Mouse (Mus musculus) skeletal muscle tissue, adult 2 months (tissue): ENCODE results near the gene Col13a1.

Source experiments
- DNase-seq: peaks from one replicate; pipeline ENCODE4 v3.0.0-alpha.2; 2012; ENCODE audit warnings: low read depth, low spot score

Gene Col13a1

DNA sequence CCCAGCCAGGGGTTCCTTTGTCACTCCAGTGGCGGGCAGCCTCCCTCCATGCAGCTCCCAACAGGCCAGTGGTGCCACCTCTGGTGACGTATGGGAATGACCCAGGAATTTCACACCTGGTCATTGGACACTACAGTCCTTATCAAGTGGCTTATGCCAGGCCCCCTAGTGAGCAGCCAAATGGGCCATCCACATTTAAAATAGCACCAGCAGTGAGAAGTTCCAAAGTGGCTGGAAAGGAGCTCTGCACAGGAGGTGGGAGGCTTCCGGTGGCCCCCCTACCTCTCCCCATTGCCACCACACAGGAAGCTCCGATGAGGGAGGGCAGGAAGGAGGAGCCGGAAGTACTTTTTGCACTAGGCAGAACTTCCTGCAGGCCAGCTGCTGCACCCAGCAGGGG lies 72.7 kb downstream of the Col13a1 start:
- peak; percentile 46 for DNase-seq

DNA sequence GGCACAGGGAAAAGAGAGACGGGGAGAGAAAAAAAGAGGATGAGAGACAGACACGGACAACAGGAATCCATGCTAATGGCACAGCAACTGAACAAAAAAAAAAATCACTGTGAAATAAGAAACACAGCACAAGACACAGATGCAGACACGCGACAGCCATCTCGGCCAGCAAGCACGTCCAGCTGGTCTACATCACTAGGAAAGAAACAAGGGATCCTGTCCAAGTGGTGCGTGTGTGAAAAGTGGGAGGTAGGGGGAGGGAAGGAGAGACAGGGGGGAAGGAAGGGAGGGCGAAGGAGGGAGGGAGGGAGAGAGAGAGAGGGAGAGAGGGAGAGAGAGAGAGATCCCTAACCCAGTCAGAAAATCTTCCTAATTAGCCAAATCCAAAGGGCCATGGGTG lies 73.6 kb downstream of the Col13a1 start:
- no peak for DNase-seq

DNA sequence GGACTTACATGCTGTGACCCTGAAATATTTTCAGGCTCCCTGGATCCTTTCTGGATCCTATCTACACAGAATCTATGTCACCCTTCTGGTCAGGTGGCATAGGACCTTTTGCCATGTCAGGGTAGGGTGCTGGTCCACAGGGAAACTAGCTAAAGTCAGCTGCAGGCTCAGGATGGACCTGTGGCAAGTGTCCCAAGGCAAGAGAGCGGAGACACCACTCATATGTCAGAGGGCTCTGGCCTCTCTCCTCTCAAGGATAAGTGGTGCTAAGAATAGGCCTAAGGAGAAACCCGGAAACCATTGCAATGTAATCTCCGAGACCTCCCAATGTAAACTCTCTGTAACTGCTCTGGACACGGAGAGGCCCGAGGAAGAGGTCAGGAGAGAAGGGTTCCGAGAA lies 80.8 kb downstream of the Col13a1 start:
- peak; percentile 61 for DNase-seq

DNA sequence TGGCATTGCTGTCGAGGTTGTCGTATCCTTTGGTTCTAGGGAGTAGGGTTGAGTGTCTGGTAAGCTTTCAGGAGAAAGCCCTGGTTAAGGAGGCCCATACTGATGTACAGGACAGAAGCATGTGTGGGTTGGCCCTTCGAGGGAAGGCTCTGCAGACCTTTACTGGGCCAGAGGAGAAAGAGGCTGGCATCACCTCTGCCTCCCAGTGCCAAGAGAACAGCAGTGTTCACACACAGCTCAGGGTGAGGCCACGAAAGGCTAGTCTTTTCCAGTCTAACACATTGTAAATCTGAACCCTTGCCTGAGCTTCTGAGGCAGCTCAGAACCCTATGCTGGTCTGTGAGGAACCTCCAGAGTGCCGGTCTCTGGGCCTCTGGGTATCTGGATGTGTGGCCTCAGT lies 84.3 kb downstream of the Col13a1 start:
- no peak for DNase-seq

DNA sequence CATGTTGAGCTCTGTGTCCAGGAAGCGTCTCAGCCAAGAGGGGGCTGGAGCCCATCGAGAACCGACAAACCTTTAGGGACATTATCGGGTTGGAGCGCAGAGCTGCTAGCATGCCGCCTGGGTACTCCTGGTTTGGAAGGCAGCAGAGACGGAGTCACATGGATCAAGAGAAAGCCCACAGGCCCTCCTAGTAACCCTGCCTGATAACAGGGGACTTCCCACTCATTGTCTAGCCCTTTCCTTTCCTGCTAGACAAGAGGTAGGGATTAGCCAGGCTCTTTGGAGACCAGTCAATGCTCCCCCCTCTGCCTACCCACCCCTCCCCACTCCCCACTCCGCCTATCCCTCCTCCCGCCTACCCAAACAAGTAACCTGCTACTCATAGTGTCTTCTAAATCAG lies 87.8 kb downstream of the Col13a1 start:
- no peak for DNase-seq

DNA sequence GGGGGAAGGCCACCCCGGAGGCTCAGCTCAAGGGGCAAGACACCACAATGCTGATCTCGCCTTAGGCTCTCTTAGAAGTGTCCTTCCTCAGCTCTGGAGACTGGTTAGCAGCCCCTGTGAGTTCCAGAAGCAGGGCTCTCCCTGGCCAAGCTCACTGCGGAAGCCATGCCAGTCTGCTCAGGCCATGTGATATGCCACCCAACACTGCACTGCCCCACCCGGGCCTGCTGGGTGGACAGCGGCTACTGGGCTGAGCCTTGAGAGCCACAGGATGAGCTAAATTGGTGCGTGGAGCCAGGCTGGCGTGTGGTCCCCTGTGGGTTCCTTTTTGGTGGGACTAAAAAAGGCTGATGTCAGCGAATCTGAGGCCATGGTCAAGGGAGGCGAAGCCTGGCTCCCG lies 88.6 kb downstream of the Col13a1 start:
- DNase-seq: peak; percentile 25

DNA sequence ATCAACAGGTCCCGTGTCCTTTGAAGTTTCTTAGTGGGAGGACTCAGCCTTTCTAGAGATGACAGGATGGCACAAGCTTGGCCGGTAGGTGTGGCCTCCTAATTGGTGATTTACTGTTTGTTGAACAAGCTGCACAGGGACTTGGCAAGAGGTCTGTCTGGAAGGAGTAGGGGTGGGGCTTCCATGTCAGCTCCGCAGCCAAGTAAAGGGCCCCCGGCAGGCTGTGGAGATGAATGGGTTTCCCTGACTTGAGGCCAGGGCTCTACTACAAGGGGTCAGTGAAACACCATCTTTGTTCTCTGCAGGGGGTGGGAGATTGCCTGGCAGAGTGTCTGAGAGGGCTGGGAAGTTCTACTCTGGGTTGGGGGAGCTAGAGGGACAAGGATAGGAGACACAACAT lies 99.5 kb downstream of the Col13a1 start:
- DNase-seq: no peak

DNA sequence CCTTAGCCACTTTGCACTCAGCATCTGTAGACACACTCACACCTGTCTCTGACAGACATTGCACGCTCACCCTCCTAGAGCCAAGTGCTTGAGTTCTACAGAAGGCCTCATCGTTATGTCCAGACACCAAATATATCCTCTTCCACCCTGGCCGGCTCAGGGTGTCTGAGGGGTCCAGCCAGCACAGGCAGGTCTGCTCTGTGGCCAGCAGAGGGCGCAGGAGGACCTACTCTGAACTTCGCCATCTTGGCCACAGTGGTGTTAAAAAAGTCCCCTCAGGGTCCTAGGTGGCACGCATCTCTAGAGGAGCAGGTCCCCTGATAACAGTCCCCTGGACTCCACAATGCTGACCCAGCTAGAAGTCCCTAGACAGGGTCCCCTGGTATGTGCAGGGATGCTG lies 101.1 kb downstream of the Col13a1 start:
- DNase-seq: peak; percentile 39

DNA sequence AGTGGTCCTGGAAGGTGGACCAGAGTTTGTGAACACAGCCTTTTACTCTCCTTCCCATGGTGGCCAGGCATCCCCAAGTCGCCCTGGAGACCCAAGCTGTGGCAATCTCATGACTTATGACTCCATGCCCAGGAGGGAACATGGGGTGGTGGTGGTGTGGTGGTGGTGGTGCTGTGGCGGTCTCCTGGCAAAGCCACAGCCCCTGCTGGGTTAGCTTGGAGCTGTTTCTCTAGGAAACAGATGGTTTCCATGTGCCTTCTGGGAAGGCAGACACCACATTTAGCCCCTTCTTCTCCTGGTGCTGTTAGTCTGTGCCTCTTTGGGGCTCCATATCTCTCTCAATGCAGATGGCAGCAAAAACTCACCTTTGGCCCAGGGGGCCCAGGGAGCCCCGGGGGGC lies 109.1 kb downstream of the Col13a1 start:
- no peak for DNase-seq

DNA sequence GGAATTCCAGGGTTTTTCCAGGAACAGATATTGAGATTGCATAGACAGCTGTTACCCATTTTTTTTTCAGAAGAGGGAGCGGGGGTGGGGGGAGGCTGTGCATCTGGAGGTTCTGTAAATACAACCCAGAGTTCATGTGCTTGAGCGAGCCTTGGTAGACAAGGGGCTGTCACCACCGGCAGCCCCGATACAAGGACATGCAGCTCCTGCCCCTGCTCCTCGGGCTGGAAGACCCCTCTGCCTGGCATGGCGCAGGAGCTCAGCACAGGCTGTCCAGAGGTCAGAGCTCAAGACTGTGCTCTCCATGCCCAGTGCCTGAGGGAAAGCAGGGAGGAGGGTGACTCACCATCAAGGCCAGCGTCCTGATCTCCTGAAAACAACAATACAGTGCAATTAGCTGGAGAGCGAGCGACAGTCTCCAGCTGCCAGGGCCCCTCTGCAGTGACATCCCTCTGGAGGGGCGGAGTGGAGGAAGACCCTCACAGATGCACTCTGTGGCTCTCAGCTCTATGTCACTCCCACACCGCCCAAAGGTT lies 112.8 kb downstream of the Col13a1 start:
- DNase-seq: no peak

DNA sequence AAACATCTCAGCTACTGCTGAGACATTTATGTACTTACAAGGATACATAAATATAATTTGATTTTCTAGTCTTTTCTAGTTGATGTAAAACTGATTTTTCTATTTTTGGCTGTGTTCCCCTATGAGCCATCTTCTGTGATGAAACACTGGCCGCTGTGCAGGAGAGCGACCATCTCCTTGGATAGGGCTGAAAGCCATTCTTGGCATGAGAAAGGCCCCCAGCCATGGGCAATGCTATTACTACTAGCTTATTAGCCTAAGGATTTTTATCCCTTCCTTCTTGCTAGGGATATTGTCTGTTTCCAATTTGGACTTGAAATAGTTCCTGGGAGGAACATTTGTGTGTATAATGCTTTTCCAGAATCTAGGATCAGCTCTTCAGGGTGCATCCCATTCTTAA lies 119.5 kb downstream of the Col13a1 start:
- no peak for DNase-seq

DNA sequence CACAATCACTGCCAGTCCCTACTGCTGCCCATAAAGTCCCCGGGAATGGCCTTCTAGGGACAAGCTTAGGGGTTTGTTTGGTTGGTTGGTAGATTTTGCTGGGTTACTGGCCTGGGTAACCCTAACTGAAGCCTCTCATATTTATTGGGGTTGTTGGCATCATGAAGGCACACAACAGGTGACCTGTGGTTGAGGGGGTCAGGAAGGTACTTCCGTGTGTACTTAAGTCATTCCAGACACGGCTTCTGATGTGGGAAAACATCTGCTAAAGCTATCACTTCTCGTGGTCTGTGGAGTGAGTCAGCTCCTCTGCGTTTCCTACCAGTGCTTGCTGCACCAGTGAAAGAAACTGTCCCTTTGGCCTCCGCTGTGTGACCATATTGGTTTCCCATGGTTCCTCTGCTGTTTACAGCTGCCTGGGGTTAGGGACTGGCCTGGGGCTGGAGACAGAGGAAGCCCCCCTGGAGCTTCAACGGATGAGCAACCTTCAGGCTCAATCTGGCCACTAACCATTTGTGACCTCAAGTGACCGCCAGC lies 123.7 kb downstream of the Col13a1 start:
- peak; percentile 16 for DNase-seq

DNA sequence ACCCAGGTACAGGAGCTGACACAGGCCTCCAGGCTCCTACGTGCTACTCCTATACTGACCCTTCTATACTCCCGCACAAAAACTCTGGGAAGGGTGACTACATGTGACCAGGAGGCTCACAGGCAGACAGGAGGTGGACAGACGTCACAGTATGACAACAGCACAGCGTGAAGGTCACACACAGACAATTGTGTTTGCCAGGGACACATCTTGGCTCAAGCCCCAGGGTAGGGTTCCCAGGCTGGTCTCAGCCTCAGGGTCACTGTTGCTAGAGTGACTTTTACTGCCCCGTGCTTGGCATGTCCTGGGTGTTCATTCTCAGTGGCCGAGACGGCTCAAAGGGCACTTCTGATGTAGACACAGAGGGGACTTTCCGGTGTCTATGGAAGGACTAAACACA lies 126.1 kb downstream of the Col13a1 start:
- DNase-seq: no peak

DNA sequence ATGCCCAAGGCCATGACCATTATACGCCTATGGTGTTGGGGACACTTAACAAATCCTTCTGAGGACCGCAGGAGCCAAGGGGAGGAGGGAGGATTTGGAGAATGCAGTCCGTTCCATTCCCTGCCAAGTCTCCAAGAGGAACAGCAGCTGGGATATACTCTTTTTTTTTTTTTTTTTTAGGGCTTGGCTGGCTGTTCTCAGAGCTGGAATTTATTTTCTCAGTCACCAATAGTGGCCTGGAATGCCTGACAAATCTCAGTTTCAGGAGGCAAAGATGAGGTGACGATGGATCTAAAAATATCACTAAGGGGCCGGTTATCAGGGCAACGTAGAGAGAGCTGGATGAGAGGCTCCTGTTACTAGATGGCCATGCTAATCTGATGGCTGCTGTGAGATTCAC lies 130.4 kb downstream of the Col13a1 start:
- peak; percentile 26 for DNase-seq

DNA sequence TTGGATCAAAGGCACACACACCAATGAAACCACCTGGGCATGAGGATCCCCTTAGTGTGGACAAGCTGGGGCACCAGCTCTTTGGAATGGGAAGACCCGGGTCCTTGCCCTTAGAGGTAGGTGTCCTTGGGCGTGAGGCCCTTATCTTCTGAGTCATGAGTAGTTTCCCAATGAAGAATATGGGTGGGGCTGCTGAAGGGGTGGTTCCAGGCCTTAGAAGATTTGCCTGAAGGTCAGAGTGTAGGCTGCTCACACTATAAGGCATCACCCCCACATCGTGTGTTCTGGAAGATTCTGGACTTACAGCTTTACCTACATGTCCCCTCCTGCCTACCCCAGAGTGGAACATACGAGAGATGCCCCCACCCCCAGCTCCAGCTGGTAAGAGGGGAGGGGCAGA lies 133.4 kb downstream of the Col13a1 start:
- no peak for DNase-seq

DNA sequence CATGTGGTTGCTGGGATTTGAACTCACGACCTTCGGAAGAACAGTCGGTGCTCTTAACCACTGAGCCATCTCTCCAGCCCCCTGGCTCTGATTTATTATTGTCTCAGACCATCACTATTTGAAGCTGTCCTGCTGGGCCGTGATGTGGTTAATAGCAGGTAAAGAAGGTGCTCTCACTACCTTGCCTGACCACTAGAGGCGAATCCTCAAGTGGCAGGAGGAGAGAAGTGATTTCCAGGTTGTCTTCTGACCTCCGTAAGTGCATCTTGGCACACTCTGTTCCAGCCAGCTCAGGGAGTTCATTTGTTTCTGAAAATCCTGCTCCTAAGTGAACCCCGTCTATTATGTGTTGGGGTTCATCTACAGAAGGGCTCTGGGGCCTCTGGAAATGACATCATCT lies 134.4 kb downstream of the Col13a1 start:
- no peak for DNase-seq

DNA sequence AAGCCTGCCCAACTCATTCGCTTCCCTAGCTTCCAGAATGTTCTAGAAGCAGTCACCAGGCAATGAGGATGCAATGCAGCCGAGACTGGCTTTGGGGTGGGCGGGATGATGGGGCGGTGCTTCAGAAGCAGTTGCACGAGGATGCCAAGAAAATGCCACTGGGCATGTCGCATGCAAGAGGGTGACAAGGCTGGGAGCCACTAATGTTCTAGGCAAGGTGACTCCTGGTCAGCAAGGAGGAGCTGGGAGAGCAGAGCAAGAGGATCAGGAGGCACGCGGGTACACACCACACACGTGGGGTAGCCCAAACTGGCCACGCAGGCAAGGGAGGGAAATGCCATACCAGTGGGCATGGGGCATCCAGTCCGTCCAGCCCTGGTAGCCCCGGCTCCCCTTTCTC lies 136.6 kb downstream of the Col13a1 start:
- DNase-seq: no peak

DNA sequence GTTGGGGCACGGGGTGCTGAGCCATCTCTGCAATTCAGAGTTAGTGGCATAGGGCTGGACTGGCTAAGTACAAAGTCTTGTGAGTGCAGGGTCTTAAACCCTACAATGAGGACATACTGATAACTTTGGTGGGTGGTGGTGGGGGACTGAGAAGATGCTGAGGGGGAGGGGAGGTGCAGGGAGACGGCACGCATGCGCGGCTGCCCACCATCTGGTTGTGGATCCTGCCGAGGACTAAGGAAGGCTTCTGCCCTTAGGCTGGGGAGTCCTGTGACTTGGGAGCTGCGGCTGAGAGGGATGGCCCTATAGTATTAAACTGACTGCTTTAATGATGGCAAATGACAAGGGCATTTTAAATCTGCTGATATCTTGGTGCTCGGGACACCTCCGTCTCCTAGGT lies 139.6 kb downstream of the Col13a1 start:
- no peak for DNase-seq

DNA sequence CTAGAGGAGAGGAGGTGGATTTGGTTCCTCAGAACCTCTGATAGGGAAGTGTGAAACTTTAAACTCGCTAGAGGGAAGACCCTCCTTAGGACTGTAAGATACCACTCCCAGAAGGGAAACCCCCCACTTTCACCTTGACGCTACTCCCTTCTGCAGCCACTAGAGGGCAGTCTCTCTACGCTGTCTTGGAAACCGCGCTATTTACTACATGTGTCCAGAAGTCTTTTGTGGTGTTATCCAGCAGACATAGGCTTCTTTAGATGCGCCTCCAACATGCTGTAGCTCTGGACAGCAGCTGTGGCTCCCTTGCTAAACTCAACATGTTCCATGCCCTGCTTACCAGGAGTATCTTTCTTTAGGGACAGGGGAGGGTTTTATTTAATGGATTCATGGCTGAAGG lies 140.1 kb downstream of the Col13a1 start:
- DNase-seq: peak; percentile 25

DNA sequence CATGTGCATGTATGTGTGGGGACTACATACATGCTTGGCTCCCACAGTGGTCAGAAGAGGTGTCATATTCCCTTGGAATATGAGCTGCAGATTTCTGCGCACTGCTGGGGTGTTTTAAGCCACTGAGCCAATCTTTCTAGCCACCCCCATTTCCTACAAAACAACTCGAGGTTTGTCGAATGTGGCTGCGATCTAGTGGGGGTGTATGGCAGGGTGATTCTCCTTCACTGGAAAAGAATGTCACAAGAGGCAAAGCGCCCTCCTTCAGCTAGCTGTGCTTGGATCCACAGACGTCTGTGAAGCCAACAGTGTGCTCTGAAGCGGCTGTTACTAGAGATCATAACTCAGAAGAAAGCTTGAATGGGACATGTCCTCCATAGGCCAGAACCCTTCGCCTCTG lies 141.6 kb downstream of the Col13a1 start:
- DNase-seq: no peak

DNA sequence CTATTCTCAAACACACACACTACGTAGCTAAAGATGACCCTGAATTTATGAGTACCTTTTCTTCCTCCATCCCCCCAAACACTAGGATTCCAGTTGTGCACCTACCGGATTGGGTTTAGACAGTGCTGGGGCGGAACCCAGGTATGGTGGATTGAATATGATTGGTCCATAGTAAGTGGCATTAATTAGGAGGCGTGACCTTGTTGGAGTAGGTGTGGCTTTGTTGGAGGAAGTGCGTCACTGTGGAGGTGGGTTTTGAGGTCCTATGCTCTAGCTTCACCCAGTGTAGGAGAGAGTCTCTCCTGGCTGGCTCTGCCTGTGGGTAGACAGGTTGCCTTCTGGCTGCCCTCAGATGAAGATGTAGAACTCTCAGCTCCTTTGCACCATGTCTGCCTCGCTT lies 144.6 kb downstream of the Col13a1 start:
- DNase-seq: no peak

DNA sequence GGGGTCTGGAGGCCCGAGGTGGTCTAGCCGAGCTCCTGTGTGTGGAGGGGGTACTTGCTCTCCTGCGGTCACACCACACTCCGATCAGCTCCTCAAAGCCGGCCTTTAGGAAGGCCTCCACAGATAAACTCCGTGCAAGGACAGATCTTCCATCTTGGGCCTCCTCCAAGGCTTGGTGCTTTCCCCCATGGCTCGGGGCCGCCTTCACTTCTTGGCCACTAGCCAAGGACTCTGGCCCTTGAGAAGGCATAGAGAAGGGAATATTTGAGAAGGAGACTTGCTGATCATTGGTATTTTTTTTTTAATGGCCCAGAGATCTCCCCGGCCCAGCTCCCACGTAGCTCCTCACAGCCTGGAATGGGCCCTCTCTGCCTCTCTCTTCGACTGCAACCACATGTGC lies 146.2 kb downstream of the Col13a1 start:
- no peak for DNase-seq

DNA sequence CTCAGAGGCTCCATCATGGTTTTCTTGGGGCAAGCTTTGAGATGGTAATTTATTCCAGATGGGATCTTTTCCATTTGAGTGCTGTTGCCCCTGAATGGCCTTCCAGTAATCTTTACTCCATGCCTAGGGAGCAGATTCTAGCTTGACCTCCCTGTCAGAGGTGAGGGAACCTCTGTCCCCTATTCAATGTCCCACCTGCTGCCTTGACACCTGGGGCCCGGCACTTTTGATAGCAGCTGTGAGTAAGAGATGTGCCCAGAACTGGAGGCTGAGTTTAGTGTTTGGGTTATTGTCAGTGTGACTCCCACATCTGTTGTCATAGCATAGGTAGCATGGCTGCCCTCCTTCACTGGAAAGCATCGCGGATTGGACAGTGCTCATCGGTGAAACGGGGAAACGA lies 147.2 kb downstream of the Col13a1 start:
- no peak for DNase-seq

DNA sequence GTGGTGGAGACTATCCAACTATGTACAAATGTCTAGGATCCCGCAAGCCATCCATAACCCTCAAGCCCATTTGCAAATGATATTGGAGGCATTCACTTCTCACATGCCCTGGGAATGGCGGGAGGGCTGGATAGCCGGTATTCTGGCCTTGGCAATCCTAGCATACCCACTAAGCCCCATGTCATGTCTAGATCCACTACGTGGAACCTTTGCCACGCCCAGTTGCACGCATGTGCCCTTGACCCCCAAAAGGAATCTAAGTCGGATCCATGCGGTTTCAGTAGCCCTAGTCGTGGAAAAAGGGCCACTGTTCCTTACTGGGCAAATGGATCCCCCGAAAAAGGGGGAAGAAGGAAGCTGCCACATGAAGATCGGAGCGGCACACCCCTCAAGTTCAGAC lies 147.7 kb downstream of the Col13a1 start:
- DNase-seq: no peak
